Mouse (Mus musculus) liver, embryonic 13.5 days (tissue): ENCODE measurements around the gene Sv2a. TPM values are rescaled to one million over a fixed set of nuclear protein-coding genes. Genes with fewer than 3 reads are reported as not detected.
A peak's percentile ranks its signal among the peaks of the same experiment; 100 is the strongest.

Source experiments
- ATAC-seq: fragments of 200-750 bp; cut with Nextera tagmentation; 2 replicates; pipeline ENCODE4 v1.8.0; 2017; ENCODE audit warnings: low read depth, mild to moderate bottlenecking, moderate number of reproducible peaks, moderate library complexity
- DNase-seq: peaks from one replicate; pipeline ENCODE4 v3.0.0; 2022
- H3K27ac ChIP-seq: fragments of 300-500 bp; sonication (generic); 2 replicates; pipeline ENCODE4 v1.5.1; 2015; ENCODE audit warnings: moderate library complexity, mild to moderate bottlenecking, inconsistent platforms
- H3K27me3 ChIP-seq: fragments of 300-500 bp; sonication (generic); 2 replicates; pipeline ENCODE4 v1.6.1; 2015; ENCODE audit warnings: mild to moderate bottlenecking, inconsistent platforms
- H3K36me3 ChIP-seq: fragments of 300-500 bp; sonication (generic); 2 replicates; pipeline ENCODE4 v1.6.1; 2015; ENCODE audit warnings: mild to moderate bottlenecking, inconsistent platforms
- H3K4me1 ChIP-seq: fragments of 300-500 bp; sonication (generic); replicated peaks from 2 replicates; pipeline ENCODE4 v1.6.1; 2015; ENCODE audit warnings: inconsistent platforms
- H3K4me2 ChIP-seq: fragments of 300-500 bp; sonication (generic); 2 replicates; pipeline ENCODE4 v1.6.1; 2015; ENCODE audit warnings: inconsistent platforms, mild to moderate bottlenecking, moderate library complexity
- H3K4me3 ChIP-seq: fragments of 300-500 bp; sonication (generic); replicated peaks from 2 replicates; pipeline ENCODE4 v1.5.1; 2015; ENCODE audit warnings: mild to moderate bottlenecking, inconsistent platforms
- H3K9ac ChIP-seq: fragments of 300-500 bp; sonication (generic); 2 replicates; pipeline ENCODE4 v1.6.1; 2015; ENCODE audit warnings: mild to moderate bottlenecking, inconsistent platforms
- H3K9me3 ChIP-seq: fragments of 300-500 bp; sonication (generic); replicated peaks from 2 replicates; pipeline ENCODE4 v1.6.1; 2016; ENCODE audit warnings: inconsistent platforms
- WGBS: fragments of 180-500 bp; shearing (Covaris S2); methylation state at CpG from one replicate; pipeline ENCODE4 v1.1.7; 2015; ENCODE audit not compliant: insufficient replicate concordance; 5-methylcytosine and 5-hydroxymethylcytosine counted together
- polyA plus RNA-seq: library from polyadenylated mRNA; unstranded; fragments of >200 nt; fragmentation: Nextera tagmentation; extraction: Ambion mirVana; gene quantifications from 2 replicates; pipeline ENCODE4 v1.2.1, GENCODE M21; 2015

The Sv2a gene
- polyA plus RNA-seq, 1 experiment from 2014 or later, result 0.44 TPM

DNA sequence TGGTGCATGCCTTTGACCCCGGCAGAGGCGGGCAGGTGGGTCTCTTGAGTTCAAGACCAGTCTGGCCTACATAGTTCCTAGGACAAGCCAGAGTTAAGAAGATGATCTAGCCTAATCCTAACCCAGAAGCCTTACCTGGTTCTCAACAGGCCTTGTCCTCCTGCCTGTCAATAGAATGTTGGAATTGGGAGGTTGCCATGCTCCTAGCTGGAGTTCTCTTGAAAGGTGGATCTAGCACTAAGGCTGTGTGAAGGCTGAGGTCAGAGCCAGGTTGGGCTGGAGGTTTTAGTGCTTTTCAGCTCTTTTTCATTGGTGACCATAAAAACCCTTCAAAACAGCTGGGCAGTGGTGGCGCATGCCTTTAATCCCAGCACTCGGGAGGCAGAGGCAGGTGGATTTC, 2.5 kb upstream of the Sv2a start:
- Histone ChIP-seq H3K4me2 (no peak overlapping the region), H3K36me3 (peaks cover 52% of the 10 kb centered on the region), H3K27me3 (peaks cover 28% of the 10 kb centered on the region), H3K27ac (no peak overlapping the region), H3K9ac (no peak overlapping the region), H3K4me1 (peaks cover 43% of the 10 kb centered on the region), H3K9me3 (no peaks in the 10 kb centered on the region), H3K4me3 (no peak overlapping the region)
- 81% methylated on average over 4 of the region's 4 CpGs for WGBS
- DNase-seq (no peak), ATAC-seq (no peak)

DNA sequence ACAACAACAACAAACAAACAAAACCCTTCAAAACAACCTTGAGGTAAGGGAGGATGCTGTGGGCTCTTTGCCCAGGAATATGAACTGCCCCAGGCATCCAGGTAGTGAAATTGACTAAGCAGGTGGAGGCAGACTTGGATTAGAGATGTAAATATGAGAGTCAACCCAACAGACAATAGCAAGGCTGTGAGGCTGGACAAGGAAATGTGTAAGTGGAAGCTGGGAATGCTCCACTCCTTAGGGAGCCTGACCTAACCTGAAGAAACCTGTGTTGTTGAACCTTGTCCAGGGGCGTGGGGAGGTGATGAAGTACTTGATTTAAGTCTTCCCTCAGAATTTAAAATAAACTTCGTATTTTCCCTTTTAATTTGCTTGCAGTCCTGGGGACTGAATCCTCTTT, 2.0 kb upstream of the Sv2a start:
- WGBS, result 77% methylated on average over 2 of the region's 2 CpGs
- Histone ChIP-seq H3K27me3 (peaks cover 29% of the 10 kb centered on the region), H3K4me2 (no peak overlapping the region), H3K9me3 (no peaks in the 10 kb centered on the region), H3K36me3 (peaks cover 48% of the 10 kb centered on the region), H3K27ac (no peak overlapping the region), H3K9ac (no peak overlapping the region), H3K4me3 (no peak overlapping the region), H3K4me1 (peaks cover 38% of the 10 kb centered on the region)
- ATAC-seq, result no peak
- no peak for DNase-seq

DNA sequence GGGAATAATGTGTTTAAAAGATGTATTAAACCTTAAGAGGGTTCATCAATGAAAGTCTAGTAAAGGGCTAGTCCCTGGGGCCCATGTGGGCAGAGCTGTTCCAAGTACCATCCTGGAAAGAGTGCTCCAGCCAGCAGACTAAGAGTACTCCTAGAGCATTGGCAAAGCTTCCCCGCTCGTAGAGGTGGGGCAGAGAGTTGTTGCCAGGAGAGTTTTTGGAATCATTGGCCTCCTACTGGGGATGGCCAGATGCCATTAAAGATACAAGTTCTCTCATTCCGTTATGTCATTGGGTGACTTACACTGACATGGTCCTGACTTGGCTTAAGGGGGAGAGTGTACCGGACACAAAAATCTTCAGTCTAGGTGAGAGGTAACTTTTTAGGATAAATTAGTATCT, 1.4 kb upstream of the Sv2a start:
- Histone ChIP-seq H3K27ac (no peak overlapping the region), H3K4me3 (no peak overlapping the region), H3K9ac (no peak overlapping the region), H3K27me3 (peaks cover 32% of the 10 kb centered on the region), H3K4me2 (no peak overlapping the region), H3K36me3 (peaks cover 42% of the 10 kb centered on the region), H3K9me3 (no peaks in the 10 kb centered on the region), H3K4me1 (peaks cover 32% of the 10 kb centered on the region)
- DNase-seq (no peak), ATAC-seq (no peak)
- WGBS, result 72% methylated on average over 4 of the region's 4 CpGs

DNA sequence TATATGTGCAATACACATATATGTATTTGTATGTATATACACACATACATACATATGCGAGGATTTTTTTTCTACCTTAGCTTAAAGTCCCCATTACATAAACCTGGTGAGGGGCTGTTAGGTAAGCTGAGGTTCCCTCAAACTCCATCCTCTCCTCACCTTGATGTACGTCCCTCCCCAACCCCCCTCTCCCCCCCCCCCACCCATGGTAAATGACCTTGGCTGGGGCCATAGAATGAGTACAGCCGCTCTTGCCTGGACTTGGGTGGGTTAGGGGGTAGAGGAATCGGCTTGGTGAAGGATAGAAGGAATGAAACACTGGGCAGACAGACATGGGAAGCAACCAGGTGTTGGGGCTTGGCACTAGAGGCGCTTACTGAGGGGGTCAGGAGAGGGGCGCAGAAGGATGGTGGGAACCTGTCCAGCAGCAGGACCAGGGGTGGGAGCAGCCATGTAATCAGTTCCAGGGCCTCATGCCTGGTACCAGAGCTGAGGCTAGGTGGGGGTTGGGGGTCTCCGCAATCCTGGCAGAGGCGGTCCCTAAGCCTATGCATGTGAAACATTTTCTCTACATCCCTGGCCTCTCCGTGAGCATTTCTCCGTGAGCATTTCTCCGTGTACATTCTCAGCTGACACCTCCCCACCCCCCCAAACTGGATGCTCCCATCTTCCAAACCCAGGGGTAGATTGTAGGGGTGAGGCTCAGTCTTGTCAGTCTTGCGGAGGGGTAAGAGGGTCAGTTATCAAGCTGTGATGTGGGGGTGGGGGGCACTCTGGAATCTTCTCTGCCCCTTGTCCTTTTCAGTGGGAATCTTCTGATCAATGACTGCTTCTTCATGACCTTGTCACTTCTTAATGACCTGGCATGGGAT, 795 bp downstream of the Sv2a start:
- no peak for ATAC-seq
- peak overlapping the region; percentile 67 for H3K4me2 ChIP-seq
- H3K4me3 ChIP-seq, result peak overlapping the region; percentile 54; the same call in 1 of the 2 replicates

DNA sequence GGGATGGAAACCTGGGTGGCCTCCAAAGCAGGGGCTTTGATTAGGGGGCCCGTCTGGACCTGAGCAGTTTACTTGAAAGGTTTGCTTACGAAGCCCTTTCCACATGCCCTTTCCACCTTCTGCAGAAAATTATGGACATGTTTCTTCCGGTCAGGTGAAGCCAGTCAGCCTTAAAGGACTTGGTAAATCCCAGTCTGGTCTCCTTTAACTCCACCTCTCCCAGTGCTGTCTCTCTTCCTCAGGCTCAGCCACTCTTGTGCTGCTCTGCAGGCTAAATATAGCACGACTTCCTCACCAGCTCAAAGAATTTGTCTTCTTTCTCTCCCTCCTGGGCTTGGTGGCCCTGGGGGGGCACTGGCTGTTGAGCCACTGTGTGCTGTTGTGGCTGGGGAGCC, 1.4 kb downstream of the Sv2a start:
- ATAC-seq, result no peak
- DNase-seq, result no peak
- H3K27me3 ChIP-seq, result peaks cover 32% of the 10 kb centered on the region
- H3K9me3 ChIP-seq, result no peaks in the 10 kb centered on the region
- no peak overlapping the region for H3K4me2 ChIP-seq
- H3K27ac ChIP-seq, result no peak overlapping the region
- no peak overlapping the region for H3K9ac ChIP-seq
- H3K4me3 ChIP-seq, result no peak overlapping the region
- H3K36me3 ChIP-seq, result peaks cover 15% of the 10 kb centered on the region
- 22% methylated on average over 4 of the region's 4 CpGs for WGBS
- peaks cover 16% of the 10 kb centered on the region for H3K4me1 ChIP-seq

More for the DNA sequence above, 795 bp downstream of the Sv2a start:
- Histone ChIP-seq H3K27ac (no peak overlapping the region), H3K9ac (no peak overlapping the region), H3K27me3 (peaks cover 32% of the 10 kb centered on the region), H3K4me1 (peaks cover 17% of the 10 kb centered on the region), H3K9me3 (no peaks in the 10 kb centered on the region), H3K36me3 (peaks cover 20% of the 10 kb centered on the region)
- no peak for DNase-seq
- WGBS, result 46% methylated on average over 12 of the region's 12 CpGs

DNA sequence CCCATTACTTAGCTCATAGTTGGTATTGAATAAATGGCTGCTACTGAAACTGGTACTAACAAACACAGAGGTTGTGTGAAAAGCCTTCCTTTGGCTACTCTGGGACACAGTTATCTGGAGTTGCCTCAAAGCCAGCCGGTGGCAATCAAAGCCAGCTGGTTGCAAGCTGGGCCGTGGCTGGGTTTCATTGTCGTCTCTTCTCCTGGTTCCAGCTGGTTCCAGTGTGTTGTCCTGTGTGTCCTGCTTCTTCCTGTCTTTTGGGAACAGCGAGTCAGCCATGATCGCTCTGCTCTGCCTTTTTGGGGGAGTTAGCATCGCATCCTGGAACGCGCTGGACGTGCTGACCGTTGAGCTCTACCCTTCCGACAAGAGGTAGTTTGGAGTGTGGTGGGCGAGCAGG, 12.0 kb downstream of the Sv2a start:
- 55% methylated on average over 12 of the region's 12 CpGs for WGBS
- Histone ChIP-seq H3K27me3 (peaks cover 11% of the 10 kb centered on the region; the same call in 1 of the 2 replicates), H3K4me2 (no peak overlapping the region), H3K36me3 (peaks cover 6% of the 10 kb centered on the region; the same call in 1 of the 2 replicates), H3K9ac (no peak overlapping the region), H3K27ac (no peak overlapping the region), H3K4me1 (peaks cover 15% of the 10 kb centered on the region), H3K4me3 (no peak overlapping the region), H3K9me3 (peaks cover 4% of the 10 kb centered on the region)
- ATAC-seq, result no peak
- no peak for DNase-seq

DNA sequence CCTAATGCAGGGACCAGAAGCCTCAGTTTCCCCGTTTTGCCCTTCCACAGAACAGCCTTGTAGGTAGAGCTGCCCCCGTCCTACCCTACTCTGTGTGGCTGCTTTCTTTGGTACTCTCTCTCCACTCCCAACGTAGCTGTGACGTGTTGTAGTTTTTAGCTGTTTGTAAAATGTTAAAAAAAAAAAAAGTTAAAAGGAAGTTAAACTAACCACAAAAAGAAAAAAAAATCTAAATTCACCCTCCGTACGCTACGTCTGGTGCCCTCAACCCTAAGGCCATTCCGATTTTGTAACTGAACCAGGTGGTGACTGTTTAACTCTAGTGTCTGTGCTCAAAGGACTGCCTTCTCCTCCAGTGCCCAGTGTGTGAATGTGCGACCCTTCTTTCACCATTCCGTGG, 14.0 kb downstream of the Sv2a start:
- H3K4me3 ChIP-seq, result no peak overlapping the region
- no peak overlapping the region for H3K27ac ChIP-seq
- H3K4me1 ChIP-seq, result peaks cover 30% of the 10 kb centered on the region
- no peak for ATAC-seq
- H3K27me3 ChIP-seq, result peaks cover 11% of the 10 kb centered on the region; the same call in 1 of the 2 replicates
- 62% methylated on average over 10 of the region's 10 CpGs for WGBS
- no peak overlapping the region for H3K4me2 ChIP-seq
- no peak overlapping the region for H3K9ac ChIP-seq
- DNase-seq, result no peak
- H3K36me3 ChIP-seq, result peaks cover 6% of the 10 kb centered on the region; the same call in 1 of the 2 replicates
- peaks cover 4% of the 10 kb centered on the region for H3K9me3 ChIP-seq

DNA sequence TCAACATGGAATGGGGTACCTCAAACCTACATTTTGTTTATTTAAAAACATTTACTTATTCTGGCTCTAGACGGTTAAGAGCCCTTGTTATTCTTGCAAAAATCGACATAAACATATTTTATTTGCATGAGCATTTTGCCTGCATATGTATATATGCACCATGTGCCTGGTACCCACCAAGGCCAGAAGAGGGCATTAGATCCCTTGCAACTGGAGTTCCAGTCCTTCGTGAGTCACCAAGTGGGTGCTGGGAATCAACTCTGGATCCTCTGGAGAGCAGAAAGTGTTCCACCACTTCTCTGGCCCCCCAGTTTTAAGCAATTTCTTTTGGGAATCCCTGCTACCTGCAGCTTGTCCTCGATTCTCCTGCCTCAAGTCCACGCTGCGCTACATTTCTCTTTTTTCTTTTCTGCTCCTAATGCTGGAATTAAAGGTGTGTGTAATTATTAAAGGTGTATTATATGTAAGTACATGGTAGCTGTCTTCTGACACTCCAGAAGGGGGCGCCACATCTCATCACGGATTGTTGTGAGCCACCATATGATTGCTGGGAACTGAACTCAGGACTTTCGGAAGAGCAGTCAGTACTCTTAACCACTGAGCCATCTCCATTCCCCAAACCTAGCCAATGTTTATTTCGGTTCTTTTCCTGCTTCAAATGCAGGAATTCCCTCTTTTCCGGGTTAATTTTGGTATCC, 14.8 kb downstream of the Sv2a start:
- H3K4me3 ChIP-seq, result no peak overlapping the region; the same call in 1 of the 2 replicates
- no peak overlapping the region; the same call in 1 of the 2 replicates for H3K27ac ChIP-seq
- no peak overlapping the region for H3K9ac ChIP-seq
- WGBS, result 84% methylated on average over 11 of the region's 11 CpGs
- peaks cover 6% of the 10 kb centered on the region; the same call in 1 of the 2 replicates for H3K36me3 ChIP-seq
- peak overlapping the region; percentile 99; the same call in 1 of the 2 replicates for H3K4me2 ChIP-seq
- DNase-seq (no peak), ATAC-seq (no peak)
- peaks cover 11% of the 10 kb centered on the region; the same call in 1 of the 2 replicates for H3K27me3 ChIP-seq
- H3K9me3 ChIP-seq, result peaks cover 4% of the 10 kb centered on the region
- peaks cover 30% of the 10 kb centered on the region for H3K4me1 ChIP-seq

DNA sequence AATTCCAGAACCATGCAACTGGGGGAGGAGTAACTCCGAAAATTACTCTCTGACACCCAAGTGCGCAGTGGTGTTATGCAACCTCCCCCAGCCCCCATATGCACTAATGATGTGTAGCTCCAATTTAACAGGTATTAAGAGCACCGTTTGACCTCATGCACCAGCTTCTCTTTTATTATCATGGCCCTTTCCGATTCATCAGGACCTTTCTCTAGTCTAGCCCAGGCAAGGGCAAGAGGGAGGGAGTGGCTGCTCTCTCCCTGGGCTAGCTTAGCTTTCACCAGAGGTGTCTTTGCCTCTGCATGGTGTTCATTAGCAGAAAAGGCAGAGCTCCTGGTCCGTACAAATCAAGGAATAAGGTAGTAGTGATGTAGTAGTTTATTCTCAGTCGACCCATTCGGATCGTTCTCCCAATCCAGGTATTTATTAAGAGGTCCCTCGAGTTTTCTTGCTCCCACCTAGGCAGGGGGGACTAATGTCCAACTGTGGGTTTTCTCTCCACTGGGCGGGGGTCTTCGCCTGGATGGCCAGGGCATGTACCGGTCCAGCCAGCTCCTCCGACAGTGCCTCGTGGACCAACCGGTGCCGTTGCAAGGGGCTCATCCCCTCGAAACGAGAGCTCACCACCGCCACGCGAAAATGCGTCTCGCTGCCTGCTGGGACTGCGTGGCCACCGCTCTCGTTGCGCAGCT, 15.6 kb downstream of the Sv2a start:
- peaks cover 4% of the 10 kb centered on the region for H3K9me3 ChIP-seq
- H3K27me3 ChIP-seq, result peaks cover 11% of the 10 kb centered on the region; the same call in 1 of the 2 replicates
- 15% methylated on average over 27 of the region's 27 CpGs for WGBS
- peaks cover 30% of the 10 kb centered on the region for H3K4me1 ChIP-seq
- H3K4me3 ChIP-seq, result peak overlapping the region; percentile 74
- peak; percentile 15 for DNase-seq
- H3K9ac ChIP-seq, result peak overlapping the region; percentile 89
- peaks cover 6% of the 10 kb centered on the region; the same call in 1 of the 2 replicates for H3K36me3 ChIP-seq
- H3K4me2 ChIP-seq, result peak overlapping the region; percentile 99
- H3K27ac ChIP-seq, result peak overlapping the region; percentile 93
- ATAC-seq, result no peak

DNA sequence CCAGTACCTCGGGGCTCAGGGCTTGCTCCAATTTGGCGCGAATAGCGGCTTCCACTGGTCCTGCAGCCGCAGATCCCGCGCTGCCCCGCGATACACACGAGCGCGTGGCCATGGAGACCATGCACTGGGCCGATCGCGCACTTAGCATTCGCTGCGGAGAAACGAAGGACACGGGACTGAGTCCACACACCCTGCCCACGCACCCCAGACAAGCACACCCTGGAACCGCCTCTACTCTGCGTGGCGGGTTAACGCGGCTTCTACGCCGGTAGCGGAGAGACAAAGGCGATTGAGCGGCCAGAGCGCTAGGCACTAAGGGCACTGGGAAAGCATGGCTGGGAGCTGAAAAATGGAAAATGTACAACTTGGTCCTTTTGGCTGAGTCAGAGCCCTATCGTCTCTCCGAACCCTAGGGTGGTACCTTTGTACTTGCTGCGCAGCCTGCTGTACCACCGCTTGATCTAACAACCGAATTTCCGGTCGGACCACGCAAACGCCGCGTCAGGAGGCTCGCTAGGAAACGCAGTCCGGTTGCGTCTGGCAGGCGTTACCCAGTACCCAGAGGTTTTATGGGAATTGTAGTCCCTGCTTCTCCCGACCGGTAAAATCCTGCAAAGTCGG, 16.3 kb downstream of the Sv2a start:
- under 1% methylated on average over 50 of the region's 50 CpGs for WGBS
- peak overlapping the region; percentile 93 for H3K27ac ChIP-seq
- peaks cover 4% of the 10 kb centered on the region for H3K9me3 ChIP-seq
- H3K27me3 ChIP-seq, result peaks cover 11% of the 10 kb centered on the region; the same call in 1 of the 2 replicates
- peaks cover 30% of the 10 kb centered on the region for H3K4me1 ChIP-seq
- peak overlapping the region; percentile 89 for H3K9ac ChIP-seq
- DNase-seq (peak; percentile 83), ATAC-seq (peak; percentile 89)
- peak overlapping the region; percentile 74 for H3K4me3 ChIP-seq
- H3K36me3 ChIP-seq, result peaks cover 6% of the 10 kb centered on the region; the same call in 1 of the 2 replicates
- peak overlapping the region; percentile 99 for H3K4me2 ChIP-seq
